Mouse (Mus musculus) liver, embryonic 15.5 days (tissue): ENCODE measurements around the gene Mtrex. TPM values are rescaled to one million over a fixed set of nuclear protein-coding genes. Genes with fewer than 3 reads are reported as not detected.

Experiments
- ATAC-seq: fragments of 200-750 bp; cut with Nextera tagmentation; 2 replicates; pipeline ENCODE4 v1.8.0; 2017; ENCODE audit warnings: moderate number of reproducible peaks, mild to moderate bottlenecking, moderate library complexity; ENCODE audit not compliant: insufficient read depth
- H3K27ac ChIP-seq: fragments of 300-500 bp; sonication (generic); replicated peaks from 2 replicates; pipeline ENCODE4 v1.5.1; 2015; ENCODE audit warnings: mild to moderate bottlenecking, inconsistent platforms
- H3K27me3 ChIP-seq: fragments of 300-500 bp; sonication (generic); 2 replicates; pipeline ENCODE4 v1.6.1; 2015; ENCODE audit warnings: mild to moderate bottlenecking, inconsistent platforms
- H3K36me3 ChIP-seq: fragments of 300-500 bp; sonication (generic); replicated peaks from 2 replicates; pipeline ENCODE4 v1.6.1; 2015; ENCODE audit warnings: moderate library complexity, mild to moderate bottlenecking, inconsistent platforms
- H3K4me1 ChIP-seq: fragments of 300-500 bp; sonication (generic); replicated peaks from 2 replicates; pipeline ENCODE4 v1.6.1; 2015; ENCODE audit warnings: inconsistent platforms
- H3K4me2 ChIP-seq: fragments of 300-500 bp; sonication (generic); 2 replicates; pipeline ENCODE4 v1.6.1; 2015; ENCODE audit warnings: moderate library complexity, mild to moderate bottlenecking, inconsistent platforms
- H3K4me3 ChIP-seq: fragments of 300-500 bp; sonication (generic); replicated peaks from 2 replicates; pipeline ENCODE4 v1.5.1; 2015; ENCODE audit warnings: mild to moderate bottlenecking, inconsistent platforms
- H3K9ac ChIP-seq: fragments of 300-500 bp; sonication (generic); 2 replicates; pipeline ENCODE4 v1.6.1; 2015; ENCODE audit warnings: moderate library complexity, mild to moderate bottlenecking, inconsistent platforms
- H3K9me3 ChIP-seq: fragments of 300-500 bp; sonication (generic); replicated peaks from 2 replicates; pipeline ENCODE4 v1.6.1; 2016; ENCODE audit warnings: inconsistent platforms
- whole genome bisulfite sequencing: fragments of 180-500 bp; shearing (Covaris S2); methylation state at CpG from one replicate; pipeline ENCODE4 v1.1.7; 2015; ENCODE audit warnings: mixed read lengths; ENCODE audit not compliant: insufficient replicate concordance; 5-methylcytosine and 5-hydroxymethylcytosine counted together
- polyA plus RNA-seq: library from polyadenylated mRNA; unstranded; fragments of >200 nt; fragmentation: Nextera tagmentation; extraction: Ambion mirVana; gene quantifications from 2 replicates; pipeline ENCODE4 v1.2.1, GENCODE M21; 2015

Gene Mtrex
- polyA plus RNA-seq, 1 experiment from 2014 or later = 31.4 TPM

GRCm38 (mm10) chr13:112825479-112825878, 101.7 kb downstream of the Mtrex start:
- H3K9ac ChIP-seq = no peak overlapping the region
- no peak; the same call in 1 of the 2 replicates for ATAC-seq

DNA sequence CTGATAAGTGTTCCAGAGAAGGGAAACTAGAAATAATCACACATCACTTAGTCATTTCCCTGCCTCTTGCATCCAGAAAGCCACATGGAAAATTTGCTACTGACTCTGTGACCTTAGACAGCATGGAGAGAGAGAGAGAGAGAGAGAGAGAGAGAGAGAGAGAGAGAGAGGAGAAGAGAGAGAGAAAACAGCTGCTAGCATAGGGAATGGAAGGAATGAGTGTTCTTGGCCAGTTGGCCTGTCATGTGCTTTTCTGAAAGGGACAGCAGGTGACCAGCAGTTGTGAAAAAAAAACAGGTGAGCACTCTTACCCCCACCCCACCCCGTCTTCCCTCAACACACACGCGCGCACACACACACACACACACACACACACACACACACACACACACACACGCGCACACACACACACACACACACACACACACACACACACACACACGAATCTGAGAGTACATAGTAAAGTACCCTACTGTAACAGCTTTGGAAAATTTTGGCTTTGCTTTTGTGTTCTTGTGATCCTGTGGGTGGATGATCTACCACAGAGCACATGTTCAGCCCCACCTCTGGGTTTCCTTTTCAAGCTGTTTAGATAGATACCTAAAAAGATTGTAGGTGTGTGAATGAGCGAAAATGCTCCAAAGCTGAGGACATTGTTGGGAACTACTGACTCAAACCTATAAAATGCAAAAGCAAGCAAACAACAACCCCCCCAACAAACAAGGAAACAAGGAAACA, 103.1 kb downstream of the Mtrex start:
- no peak for ATAC-seq
- no peaks in the 10 kb centered on the region for H3K9me3 ChIP-seq
- no peak overlapping the region for H3K4me3 ChIP-seq
- WGBS = 70% methylated on average over 8 of the region's 8 CpGs
- peaks cover 16% of the 10 kb centered on the region for H3K36me3 ChIP-seq
- no peaks in the 10 kb centered on the region; the same call in 1 of the 2 replicates for H3K27me3 ChIP-seq
- H3K27ac ChIP-seq = no peak overlapping the region
- H3K4me2 ChIP-seq = no peak overlapping the region
- no peak overlapping the region for H3K9ac ChIP-seq
- peaks cover 19% of the 10 kb centered on the region for H3K4me1 ChIP-seq

More at GRCm38 (mm10) chr13:112825479-112825878, 101.7 kb downstream of the Mtrex start:
- Histone ChIP-seq H3K27ac (no peak overlapping the region), H3K36me3 (peaks cover 16% of the 10 kb centered on the region), H3K4me2 (no peak overlapping the region), H3K27me3 (peaks cover 6% of the 10 kb centered on the region; the same call in 1 of the 2 replicates), H3K4me1 (peaks cover 17% of the 10 kb centered on the region), H3K9me3 (no peaks in the 10 kb centered on the region), H3K4me3 (no peak overlapping the region)
- 71% methylated on average over 6 of the region's 6 CpGs for WGBS

DNA sequence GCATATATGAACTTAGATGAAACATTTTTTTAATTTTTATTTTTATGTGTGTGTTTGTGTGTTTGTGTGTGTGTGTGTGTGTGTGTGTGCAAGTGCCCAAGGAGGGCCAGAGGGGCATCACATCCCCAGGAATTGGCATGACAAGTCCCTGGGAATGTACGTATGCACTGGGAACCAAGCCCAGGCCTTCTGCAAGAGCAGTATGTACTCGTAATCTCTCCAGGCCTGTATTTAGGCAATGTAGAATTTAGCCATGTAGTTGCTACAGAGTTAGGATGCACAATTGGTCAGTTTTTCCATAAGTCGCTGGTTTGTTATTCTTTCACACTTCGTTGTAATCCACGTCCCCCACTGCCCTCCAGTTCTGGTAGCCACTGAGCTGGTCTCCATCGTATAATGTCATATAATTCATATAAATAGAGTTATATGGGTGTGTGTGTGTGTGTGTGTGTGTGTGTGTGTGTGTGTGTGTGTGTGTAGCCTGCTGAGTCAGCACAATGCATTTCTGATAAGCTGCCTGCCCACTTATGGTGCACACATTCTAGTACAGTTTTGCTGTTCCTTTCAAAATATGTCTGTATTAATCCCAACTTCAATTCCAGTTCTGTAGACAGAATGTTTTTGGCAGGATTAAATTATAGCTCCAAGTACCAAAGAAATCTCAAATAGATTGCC, 103.8 kb downstream of the Mtrex start:
- WGBS = 80% methylated on average over 6 of the region's 6 CpGs
- Histone ChIP-seq H3K4me2 (no peak overlapping the region), H3K36me3 (peaks cover 16% of the 10 kb centered on the region), H3K4me3 (no peak overlapping the region), H3K4me1 (peaks cover 22% of the 10 kb centered on the region), H3K27me3 (no peaks in the 10 kb centered on the region; the same call in 1 of the 2 replicates), H3K27ac (no peak overlapping the region), H3K9ac (no peak overlapping the region), H3K9me3 (no peaks in the 10 kb centered on the region)
- ATAC-seq = no peak

DNA sequence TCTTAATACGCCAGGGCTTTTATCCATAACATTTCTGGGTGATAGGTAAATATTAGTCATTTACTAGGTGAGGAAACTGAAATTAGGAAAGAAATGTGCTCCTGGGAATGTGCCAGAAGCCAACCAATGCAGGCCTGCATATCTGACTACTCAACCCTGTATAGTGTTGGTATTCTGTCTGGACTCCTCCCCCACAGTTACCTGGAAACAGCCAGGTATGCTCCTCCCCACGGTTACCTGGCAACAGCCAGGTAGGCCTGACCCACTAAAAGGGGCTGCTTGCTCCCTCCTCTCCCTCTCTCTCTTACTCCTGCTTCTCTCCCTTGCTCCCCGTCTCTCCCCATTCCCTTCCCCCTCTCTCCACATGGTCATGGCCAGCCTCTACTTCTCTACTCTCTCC, 104.8 kb downstream of the Mtrex start:
- no peak overlapping the region for H3K27ac ChIP-seq
- peaks cover 24% of the 10 kb centered on the region for H3K4me1 ChIP-seq
- H3K27me3 ChIP-seq = no peaks in the 10 kb centered on the region; the same call in 1 of the 2 replicates
- H3K4me3 ChIP-seq = no peak overlapping the region
- no peaks in the 10 kb centered on the region for H3K9me3 ChIP-seq
- H3K36me3 ChIP-seq = peaks cover 16% of the 10 kb centered on the region
- no peak overlapping the region for H3K9ac ChIP-seq
- 73% methylated on average over 3 of the region's 3 CpGs for WGBS
- no peak for ATAC-seq
- no peak overlapping the region for H3K4me2 ChIP-seq

GRCm38 (mm10) chr13:112818125-112818524, 109.1 kb downstream of the Mtrex start:
- no peak overlapping the region for H3K4me2 ChIP-seq
- ATAC-seq = no peak
- H3K9ac ChIP-seq = no peak overlapping the region
- H3K27me3 ChIP-seq = no peaks in the 10 kb centered on the region
- 92% methylated on average over 3 of the region's 3 CpGs for WGBS
- H3K36me3 ChIP-seq = peaks cover 5% of the 10 kb centered on the region; the same call in 1 of the 2 replicates
- H3K27ac ChIP-seq = no peak overlapping the region
- H3K4me1 ChIP-seq = peaks cover 37% of the 10 kb centered on the region
- H3K4me3 ChIP-seq = no peak overlapping the region
- no peaks in the 10 kb centered on the region for H3K9me3 ChIP-seq

Other genes starting within 250 kb of the Mtrex start
- 42.1 and 45.6 TPM in 2 replicates for gene Plpp1, start 126.6 kb downstream of the Mtrex start, polyA plus RNA-seq
- gene Dhx29, start 56 bp upstream of the Mtrex start, polyA plus RNA-seq = 6.1 and 6.3 TPM in 2 replicates
- 0.15 and 0.48 TPM in 2 replicates for gene Ccno, start 60.4 kb upstream of the Mtrex start, polyA plus RNA-seq
- not detected in 2 replicates for gene Mcidas, start 66.4 kb upstream of the Mtrex start, polyA plus RNA-seq
- not detected in 2 replicates for gene Cdc20b, start 107.7 kb upstream of the Mtrex start, polyA plus RNA-seq
- gene Gpx8, start 119.0 kb upstream of the Mtrex start, polyA plus RNA-seq = 5.7 and 6.7 TPM in 2 replicates
- gene Gzma, start 173.6 kb upstream of the Mtrex start, polyA plus RNA-seq = 2.2 and 2.3 TPM in 2 replicates